ENCODE assay signal across 13 mouse cellular contexts in the genomic region with DNA sequence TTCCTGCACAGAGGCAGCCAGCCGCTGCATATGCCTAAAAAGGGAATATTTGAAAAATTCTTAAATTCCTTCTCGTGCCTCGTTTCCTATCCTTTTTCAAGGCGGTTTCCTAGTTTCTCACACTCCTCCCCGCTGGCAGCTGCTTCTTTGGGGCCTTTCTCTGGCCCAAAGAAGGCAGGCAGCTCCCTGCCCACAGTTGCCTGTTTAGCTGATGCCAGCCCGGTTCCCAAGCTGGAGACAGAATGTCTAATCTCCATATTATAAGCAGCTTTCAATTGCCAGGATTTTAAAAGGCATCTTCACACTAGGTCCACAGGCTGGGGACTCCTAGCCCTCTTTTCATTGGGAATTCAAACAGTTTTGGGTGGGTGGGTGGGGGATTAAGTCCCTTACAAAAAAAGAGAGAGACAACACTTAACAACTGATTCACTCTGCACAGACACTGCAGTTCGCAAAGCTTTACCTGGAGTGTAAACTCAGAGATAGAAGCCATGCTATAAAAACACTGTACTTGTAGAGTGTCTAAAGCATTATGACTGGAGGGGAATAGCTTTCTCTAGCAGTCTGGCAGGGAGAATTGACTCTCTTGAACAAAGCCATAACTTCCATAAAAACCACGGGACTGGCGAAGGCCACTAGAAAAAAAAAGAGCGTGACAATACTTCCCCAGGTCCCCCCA.
DNase-seq lines count a peak whose midpoint lies in the region; ATAC-seq and TF ChIP-seq lines count a peak whose summit lies in the region.
"Had no signal": no experiment of that assay in that cellular context is flagged by ENCODE, and none has a peak within 500 bp of the region (broad histone marks: within the 10 kb centered on the region; RNA-seq: fewer than 3 reads in every experiment).

No protein-coding gene starts in this region.

- H3K9ac ChIP-seq in hindbrain, embryonic 16.5 days (ENCODE audit: low read depth, low read length), result no peak overlapping the region
- H3K9ac ChIP-seq in embryonic facial prominence, embryonic 12.5 days, result no peak overlapping the region
- no peak overlapping the region for H3K9ac ChIP-seq in midbrain, postnatal 0 days (replicated peaks; ENCODE audit: low read length, poor library complexity, severe bottlenecking)
- H3K9ac ChIP-seq: neural tube, embryonic 15.5 days had no signal

- no peaks in the 10 kb centered on the region for H3K9me3 ChIP-seq in hindbrain, embryonic 16.5 days (ENCODE audit: control insufficient read depth, low read length)
- no peaks in the 10 kb centered on the region for H3K9me3 ChIP-seq in hindbrain, embryonic 10.5 days
- H3K9me3 ChIP-seq in embryonic facial prominence, embryonic 12.5 days, result no peaks in the 10 kb centered on the region
- H3K9me3 ChIP-seq in midbrain, postnatal 0 days (ENCODE audit: low read length), result no peaks in the 10 kb centered on the region
- H3K9me3 ChIP-seq: neural tube, embryonic 15.5 days had no signal

- no peaks in the 10 kb centered on the region for H3K4me1 ChIP-seq in hindbrain, embryonic 16.5 days (ENCODE audit: control insufficient read depth, insufficient read depth, low read depth, low read length)
- H3K4me1 ChIP-seq in hindbrain, embryonic 10.5 days (replicated peaks), result peaks cover 22% of the 10 kb centered on the region
- peaks cover 26% of the 10 kb centered on the region for H3K4me1 ChIP-seq in embryonic facial prominence, embryonic 12.5 days
- 0 out of 2 replicates have a peak, but pooled peaks cover 2% of the 10 kb centered on the region for H3K4me1 ChIP-seq in midbrain, postnatal 0 days (ENCODE audit: insufficient read depth, low read length)

- H3K36me3 ChIP-seq in hindbrain, embryonic 16.5 days (ENCODE audit: control insufficient read depth, insufficient read depth, low read length), result no peaks in the 10 kb centered on the region
- no peaks in the 10 kb centered on the region for H3K36me3 ChIP-seq in hindbrain, embryonic 10.5 days
- H3K36me3 ChIP-seq in embryonic facial prominence, embryonic 12.5 days, result no peaks in the 10 kb centered on the region
- H3K36me3 ChIP-seq in midbrain, postnatal 0 days (ENCODE audit: insufficient read depth, low read length), result no peaks in the 10 kb centered on the region
- H3K36me3 ChIP-seq: neural tube, embryonic 15.5 days had no signal

- no peak for TF ChIP-seq CTCF in midbrain, postnatal 0 days (IDR thresholded peaks at IDR 0.05)

- ATAC-seq in hindbrain, embryonic 16.5 days, result peak; percentile 65
- ATAC-seq in embryonic facial prominence, embryonic 12.5 days (ENCODE audit: insufficient number of reproducible peaks, insufficient read depth, low FRiP score, low TSS enrichment), result no peak
- ATAC-seq in midbrain, postnatal 0 days (ENCODE audit: low FRiP score), result no peak; the same call in 1 of the 2 replicates
- ATAC-seq: inflammation-experienced regulatory T-cells, adult 6 months had no signal

- DNase-seq in hindbrain, embryonic 10.5 days (ENCODE audit: low spot score), result no peak
- DNase-seq in layer of hippocampus, postnatal 10 days (ENCODE audit: low spot score in 2 of 2), result peak; percentile 15 to 41
- DNase-seq in midbrain, postnatal 0 days (ENCODE audit: low spot score), result peak; percentile 37
- DNase-seq in testis, postnatal 10 days (ENCODE audit: low spot score), result no peak
- DNase-seq in heart, postnatal 36 days, result no peak
- DNase-seq in kidney, postnatal 4 days, result no peak
- DNase-seq: adrenal gland, adult 2 months; cerebellum, adult 11 months; heart, adult 11 months had no signal

- no peak overlapping the region for H3K4me2 ChIP-seq in hindbrain, embryonic 16.5 days (ENCODE audit: low read length)
- H3K4me2 ChIP-seq in embryonic facial prominence, embryonic 12.5 days (replicated peaks), result no peak overlapping the region
- peak overlapping the region; percentile 1; the same call in 1 of the 2 replicates for H3K4me2 ChIP-seq in midbrain, postnatal 0 days (ENCODE audit: low read depth, low read length, poor library complexity, severe bottlenecking)
- H3K4me2 ChIP-seq: neural tube, embryonic 15.5 days had no signal

- intact Hi-C loops in heart, postnatal 36 days (cut with DNase I), result no loop called here

- H3K27me3 ChIP-seq in hindbrain, embryonic 16.5 days (replicated peaks; ENCODE audit: control insufficient read depth, insufficient read depth, low read length), result no peaks in the 10 kb centered on the region
- no peaks in the 10 kb centered on the region for H3K27me3 ChIP-seq in hindbrain, embryonic 10.5 days (ENCODE audit: insufficient read depth, poor library complexity, severe bottlenecking)
- no peaks in the 10 kb centered on the region for H3K27me3 ChIP-seq in embryonic facial prominence, embryonic 12.5 days
- no peaks in the 10 kb centered on the region for H3K27me3 ChIP-seq in midbrain, postnatal 0 days (ENCODE audit: insufficient read depth, low read length)
- H3K27me3 ChIP-seq: neural tube, embryonic 15.5 days had no signal

- H3K4me3 ChIP-seq in hindbrain, embryonic 16.5 days (ENCODE audit: low read length), result no peak overlapping the region
- no peak overlapping the region for H3K4me3 ChIP-seq in hindbrain, embryonic 10.5 days
- H3K4me3 ChIP-seq in embryonic facial prominence, embryonic 12.5 days, result no peak overlapping the region
- H3K4me3 ChIP-seq in midbrain, postnatal 0 days (ENCODE audit: low read depth, low read length), result no peak overlapping the region
- H3K4me3 ChIP-seq: neural tube, embryonic 15.5 days had no signal

- WGBS in hindbrain, embryonic 16.5 days, result 56% methylated on average over 10 of the region's 10 CpGs
- WGBS in hindbrain, embryonic 10.5 days, result 66% methylated on average over 10 of the region's 10 CpGs
- 38% methylated on average over 10 of the region's 10 CpGs for WGBS in embryonic facial prominence, embryonic 12.5 days
- 24% methylated on average over 10 of the region's 10 CpGs for WGBS in midbrain, postnatal 0 days

- no peak overlapping the region for H3K27ac ChIP-seq in hindbrain, embryonic 16.5 days (ENCODE audit: low read depth, low read length)
- no peak overlapping the region for H3K27ac ChIP-seq in hindbrain, embryonic 10.5 days
- H3K27ac ChIP-seq in embryonic facial prominence, embryonic 12.5 days, result peak overlapping the region; percentile 63
- peak overlapping the region; percentile 62 for H3K27ac ChIP-seq in midbrain, postnatal 0 days (ENCODE audit: low read depth, low read length)
- H3K27ac ChIP-seq: neural tube, embryonic 15.5 days had no signal

Comparison
In these comparisons a context has a peak if more than half of its experiments do, and no peak if none do; other contexts are left out.
1. H3K27ac ChIP-seq: peak in embryonic facial prominence, embryonic 12.5 days (single experiment) and midbrain, postnatal 0 days (single experiment); none in hindbrain, embryonic 16.5 days (single experiment) and hindbrain, embryonic 10.5 days (single experiment).
2. DNase-seq: peak in layer of hippocampus, postnatal 10 days (2 of 2) and midbrain, postnatal 0 days (single experiment); none in hindbrain, embryonic 10.5 days (single experiment), testis, postnatal 10 days (single experiment), heart, postnatal 36 days (0 of 2) and kidney, postnatal 4 days (0 of 2).